Mouse (Mus musculus) G1E (cell line): ENCODE data around the gene Upf1. TPM values are rescaled to one million over a fixed set of nuclear protein-coding genes. Genes with fewer than 3 reads are reported as not detected.

ENCODE experiments used
- ATAC-seq: 2 replicates; pipeline ENCODE4 v1.8.0; 2016; ENCODE audit warnings: mild to moderate bottlenecking; ENCODE audit not compliant: insufficient number of reproducible peaks, poor library complexity, low FRiP score, severe bottlenecking; ENCODE audit errors: extremely low read depth
- DNase-seq: peaks from one replicate; pipeline ENCODE4 v3.0.0; 2012; ENCODE audit warnings: low spot score
- H3K27me3 ChIP-seq: 2 replicates; pipeline ENCODE4 v1.6.1; 2012; ENCODE audit warnings: mild to moderate bottlenecking, low read length, inconsistent platforms; ENCODE audit not compliant: insufficient read depth
- H3K36me3 ChIP-seq: replicated peaks from 2 replicates; pipeline ENCODE3; 2012; ENCODE audit warnings: mild to moderate bottlenecking, inconsistent platforms
- H3K4me1 ChIP-seq: 2 replicates; pipeline ENCODE4 v1.6.1; 2012; ENCODE audit warnings: low read depth, low read length, inconsistent platforms, mixed read lengths; ENCODE audit not compliant: insufficient read depth
- H3K4me3 ChIP-seq: 2 replicates; pipeline ENCODE4 v1.5.1; 2012; ENCODE audit warnings: low read depth, mild to moderate bottlenecking, inconsistent platforms, low read length, moderate library complexity, mixed read lengths
- H3K9me3 ChIP-seq: replicated peaks from 2 replicates; pipeline ENCODE4 v1.6.1; 2012; ENCODE audit warnings: inconsistent platforms
- CTCF ChIP-seq: IDR thresholded peaks from 2 replicates; pipeline ENCODE4 v1.5.1; 2012; ENCODE audit warnings: low read depth, low read length, inconsistent platforms, mixed read lengths
- GATA1 ChIP-seq: IDR thresholded peaks from 2 replicates; pipeline ENCODE4 v1.6.1; 2012; ENCODE audit warnings: borderline replicate concordance, low read length, inconsistent platforms, mixed read lengths
- GATA2 ChIP-seq: IDR thresholded peaks from 2 replicates; pipeline ENCODE4 v1.6.1; 2012; ENCODE audit warnings: low read depth, low read length, inconsistent platforms, borderline replicate concordance
- POLR2AphosphoS5 ChIP-seq: IDR thresholded peaks from 2 replicates; pipeline ENCODE4 v1.6.1; 2012; ENCODE audit warnings: low read depth, low read length, inconsistent platforms; ENCODE audit not compliant: insufficient replicate concordance
- TAL1 ChIP-seq: conservative IDR thresholded peaks from 2 replicates; pipeline ENCODE4 v1.6.1; 2012; ENCODE audit warnings: low read depth, low read length, inconsistent platforms, mixed read lengths
- polyA plus RNA-seq: library from polyadenylated mRNA; stranded (reverse); fragments of >175 nt; gene quantifications from 2 replicates; pipeline ENCODE4 v1.2.3, GENCODE M21; 2012
- total RNA-seq, 2 experiments: library from RNA; stranded (forward) in 1 of 2; stranded (reverse) in 1 of 2; fragments of 200-1000 nt in 1 of 2; fragments of >200 nt in 1 of 2; fragmentation: Nextera tagmentation in 1 of 2; gene quantifications; 2 replicates each; pipeline ENCODE4 v1.2.3; 2014 to 2017

The Upf1 gene
- total RNA-seq (2014; fragmentation: Nextera tagmentation) = 43.6 and 46.0 TPM in 2 replicates
- total RNA-seq (2017) = 22.9 and 27.5 TPM in 2 replicates
- 155 and 156 TPM in 2 replicates for polyA plus RNA-seq

- no peaks in the 10 kb centered on the region for H3K27me3 ChIP-seq
- ATAC-seq (peak; percentile 55), DNase-seq (peak; percentile 96)
- H3K36me3 ChIP-seq = peaks cover 39% of the 10 kb centered on the region
- peak within 1 kb of the TSS; percentile 93 for H3K4me3 ChIP-seq
- peaks cover 78% of the 10 kb centered on the region for H3K4me1 ChIP-seq
- no peaks in the 10 kb centered on the region; the same call in 1 of the 2 replicates for H3K9me3 ChIP-seq
- TF ChIP-seq CTCF = no peak
- TF ChIP-seq POLR2AphosphoS5 = no peak
- TF ChIP-seq GATA2 = no peak
- no peak for TF ChIP-seq TAL1
- TF ChIP-seq GATA1 = no peak
Observed at GRCm38 (mm10) chr8:70353194-70353817, at the start of gene Upf1. Gene Upf1 (minus strand): TSS chr8:70353278.

- no peak for TF ChIP-seq GATA2
- no peak for TF ChIP-seq GATA1
- no peak for TF ChIP-seq POLR2AphosphoS5
- no peak for TF ChIP-seq TAL1
- no peak for TF ChIP-seq CTCF
- no peaks in the 10 kb centered on the region for H3K4me1 ChIP-seq
- H3K27me3 ChIP-seq = no peaks in the 10 kb centered on the region
- H3K36me3 ChIP-seq = peaks cover 67% of the 10 kb centered on the region
- no peak for ATAC-seq
- H3K4me3 ChIP-seq = no peak overlapping the region
- no peak for DNase-seq
- no peaks in the 10 kb centered on the region for H3K9me3 ChIP-seq
Observed at GRCm38 (mm10) chr8:70397611-70398563, 44.8 kb upstream of the Upf1 start.

- ATAC-seq (no peak), DNase-seq (no peak)
- TF ChIP-seq GATA2 (no peak), POLR2AphosphoS5 (no peak), GATA1 (no peak), TAL1 (no peak), CTCF (no peak)
- H3K4me1 ChIP-seq = no peaks in the 10 kb centered on the region
- H3K36me3 ChIP-seq = peaks cover 64% of the 10 kb centered on the region
- H3K27me3 ChIP-seq = no peaks in the 10 kb centered on the region
- no peaks in the 10 kb centered on the region for H3K9me3 ChIP-seq
- H3K4me3 ChIP-seq = no peak overlapping the region
Observed at GRCm38 (mm10) chr8:70396184-70396583, 43.1 kb upstream of the Upf1 start.

GRCm38 (mm10) chr8:70395649-70396048 is 42.6 kb upstream of the Upf1 start:
- no peak for DNase-seq
- H3K36me3 ChIP-seq = peaks cover 65% of the 10 kb centered on the region
- H3K9me3 ChIP-seq = no peaks in the 10 kb centered on the region
- no peaks in the 10 kb centered on the region for H3K4me1 ChIP-seq
- no peak overlapping the region for H3K4me3 ChIP-seq
- no peak for ATAC-seq
- TF ChIP-seq GATA1 (no peak), GATA2 (no peak), CTCF (no peak), TAL1 (no peak), POLR2AphosphoS5 (no peak)
- no peaks in the 10 kb centered on the region for H3K27me3 ChIP-seq

- ATAC-seq (no peak), DNase-seq (no peak)
- Histone ChIP-seq H3K27me3 (no peaks in the 10 kb centered on the region), H3K4me3 (no peak overlapping the region), H3K9me3 (no peaks in the 10 kb centered on the region), H3K4me1 (no peaks in the 10 kb centered on the region), H3K36me3 (peaks cover 63% of the 10 kb centered on the region)
- TF ChIP-seq TAL1 = no peak
- no peak for TF ChIP-seq CTCF
Observed at GRCm38 (mm10) chr8:70394269-70394998, 41.4 kb upstream of the Upf1 start.

GRCm38 (mm10) chr8:70393087-70393486 is 40.0 kb upstream of the Upf1 start:
- no peak for DNase-seq
- Histone ChIP-seq H3K9me3 (no peaks in the 10 kb centered on the region), H3K4me1 (no peaks in the 10 kb centered on the region), H3K36me3 (peaks cover 69% of the 10 kb centered on the region), H3K4me3 (no peak overlapping the region), H3K27me3 (no peaks in the 10 kb centered on the region)
- TF ChIP-seq TAL1 (no peak), POLR2AphosphoS5 (no peak), GATA2 (no peak), GATA1 (no peak), CTCF (no peak)
- no peak for ATAC-seq
